Mouse (Mus musculus): Measurements from ENCODE around the gene Rnf149. TPM values are rescaled to one million over a fixed set of nuclear protein-coding genes. Genes with fewer than 3 reads are reported as not detected.
A peak's percentile ranks its signal among the peaks of the same experiment; 100 is the strongest.

Rnf149 gene
- total and polyA plus RNA-seq, 3 experiments = 30.0 to 42.5 (median 39.1) TPM

DNA sequence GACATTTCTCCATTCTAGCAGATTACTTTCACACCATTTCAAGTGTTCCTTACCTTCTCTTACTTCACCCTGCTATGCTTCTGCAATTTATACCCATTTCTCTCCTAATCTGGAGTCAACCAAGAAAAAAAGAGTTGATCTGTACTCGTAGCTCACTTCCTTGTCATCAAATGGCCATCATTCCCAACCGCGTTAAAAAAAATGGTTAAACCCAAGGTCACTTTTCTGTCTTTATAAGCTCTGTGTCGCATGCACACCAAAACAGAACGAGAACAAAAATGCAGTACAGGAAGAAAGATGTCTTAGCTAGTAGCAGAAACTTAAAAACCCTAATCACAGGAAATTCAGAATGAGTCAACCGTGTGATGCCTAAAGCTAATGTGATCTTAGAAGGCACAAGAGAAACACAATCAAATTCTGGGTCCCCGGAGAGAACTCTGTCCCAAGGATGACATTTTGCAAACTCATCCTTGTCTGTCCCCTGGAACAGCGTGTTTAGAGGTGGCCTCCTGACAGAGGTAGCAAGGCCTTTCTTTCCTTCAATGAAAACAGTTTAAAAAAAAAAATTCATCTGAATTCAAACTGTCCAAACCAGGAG lies 1.3 kb downstream of the Rnf149 start:
- no peak for DNase-seq

DNA sequence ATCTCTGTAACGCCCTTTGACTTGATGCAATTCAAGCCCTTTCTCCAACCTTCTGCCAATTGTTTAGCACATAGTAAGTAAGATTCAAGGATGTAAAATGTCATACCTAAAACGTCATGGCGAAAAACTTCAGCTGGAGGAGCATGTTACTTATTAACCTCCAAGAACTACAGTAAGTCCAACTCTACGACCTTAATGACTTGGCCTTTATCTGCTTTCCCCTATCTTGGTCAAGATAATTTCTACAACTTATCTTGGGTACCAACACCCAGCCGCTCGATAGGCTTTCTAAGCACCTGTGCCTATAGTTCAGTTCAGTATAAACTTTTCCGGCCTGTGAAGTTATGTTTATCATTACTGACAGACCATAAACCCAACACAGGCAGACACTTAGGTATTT lies 3.3 kb downstream of the Rnf149 start:
- DNase-seq = no peak

DNA sequence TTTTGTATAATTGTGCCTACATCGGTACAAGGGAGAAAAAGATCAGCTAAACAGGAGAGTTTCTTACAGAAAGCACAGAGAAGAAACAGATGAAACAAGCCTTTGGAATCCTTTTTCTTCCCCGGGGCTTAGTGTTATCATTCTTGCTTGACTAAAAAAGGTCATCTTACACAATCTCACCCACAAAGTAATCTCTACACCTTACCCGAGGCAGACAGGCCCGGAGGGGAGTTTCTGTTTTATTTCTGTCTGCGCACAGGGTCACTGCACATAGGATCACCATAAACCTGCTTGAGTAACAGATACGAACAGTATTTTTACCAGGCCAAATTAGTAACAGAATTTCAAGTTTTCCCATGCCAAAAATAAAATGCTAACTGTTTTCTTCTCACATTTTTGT lies 5.6 kb downstream of the Rnf149 start:
- no peak for DNase-seq

DNA sequence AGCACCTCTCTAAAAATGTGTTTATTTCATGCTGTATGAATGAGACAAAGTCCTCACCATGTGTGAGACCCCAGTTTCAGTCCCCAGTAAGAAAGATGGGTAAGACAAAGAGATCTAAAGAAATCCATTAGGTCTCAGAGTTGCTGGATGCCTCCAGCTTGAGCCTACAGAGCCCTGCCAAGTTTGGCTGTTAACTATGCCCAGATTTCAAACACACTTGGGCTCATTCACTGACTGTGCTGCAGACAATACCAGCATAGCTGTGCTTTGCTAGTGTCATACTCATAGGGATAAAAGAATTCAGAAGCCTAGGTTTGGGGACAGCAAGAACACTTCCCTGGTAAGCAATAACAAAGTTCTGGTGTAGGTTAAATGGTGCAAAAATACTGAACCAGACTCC lies 9.1 kb downstream of the Rnf149 start:
- DNase-seq = no peak

DNA sequence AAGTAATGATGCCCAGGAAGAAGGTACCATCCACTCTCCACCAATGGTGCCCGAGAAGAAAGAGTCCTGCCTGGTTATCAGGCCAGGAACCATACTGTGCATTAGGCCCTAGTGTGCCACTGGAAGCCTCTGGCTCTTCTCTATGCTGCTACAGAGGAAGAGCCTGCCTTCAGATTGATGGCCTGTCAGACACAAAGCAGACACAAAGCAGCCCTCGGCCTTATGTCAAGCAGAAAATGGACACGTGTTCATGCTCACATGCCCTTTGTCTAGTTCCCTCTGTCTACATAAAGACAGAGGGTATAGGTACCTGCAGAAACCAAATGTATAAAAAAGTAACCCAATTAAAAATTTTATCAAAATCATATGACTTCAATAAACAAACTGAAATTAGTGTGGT lies 12.6 kb downstream of the Rnf149 start:
- DNase-seq = no peak

DNA sequence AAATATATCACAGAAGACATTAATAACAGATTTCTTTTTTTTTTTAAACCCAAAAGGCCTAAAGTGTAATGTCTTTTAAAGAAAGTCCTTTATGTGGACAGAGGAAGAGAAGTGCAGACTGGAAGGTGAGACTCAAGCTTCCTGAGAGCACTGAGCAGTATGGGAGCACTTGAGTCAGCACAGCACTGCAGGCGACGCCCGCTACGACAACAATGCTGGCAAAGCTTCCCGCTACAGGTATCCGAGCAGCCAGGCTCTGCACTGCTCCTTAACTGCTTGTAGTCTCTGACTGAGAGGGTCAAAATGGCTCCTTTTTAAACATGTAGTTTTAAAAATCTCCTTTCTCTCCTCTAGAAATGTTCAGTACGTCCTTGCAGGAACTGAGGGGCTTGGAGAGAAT lies 14.0 kb downstream of the Rnf149 start:
- DNase-seq = no peak

GRCm38 (mm10) chr1:39561920-39562319 lies 15.3 kb downstream of the Rnf149 start:
- DNase-seq = no peak

DNA sequence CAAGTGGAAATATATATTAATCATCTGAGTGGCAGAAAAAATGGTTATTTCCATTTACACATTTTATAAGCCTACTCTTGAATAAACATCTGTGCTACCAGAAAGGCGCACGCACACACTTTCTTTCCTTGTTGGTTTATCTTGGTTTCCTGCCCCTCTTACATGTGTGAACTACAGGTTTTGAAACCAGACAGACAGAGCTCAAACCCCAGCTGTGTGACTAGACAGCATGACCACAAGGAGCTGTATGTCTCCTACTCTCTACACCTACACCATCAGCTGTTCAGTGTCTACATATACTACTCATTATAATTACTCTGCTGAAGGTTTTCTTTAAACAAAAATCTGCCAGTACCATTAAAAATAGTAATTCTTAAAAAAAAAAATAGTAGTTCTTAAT lies 18.2 kb downstream of the Rnf149 start:
- no peak for DNase-seq

- no peak for DNase-seq
Observed at GRCm38 (mm10) chr1:39555556-39556415, 21.4 kb downstream of the Rnf149 start.

DNA sequence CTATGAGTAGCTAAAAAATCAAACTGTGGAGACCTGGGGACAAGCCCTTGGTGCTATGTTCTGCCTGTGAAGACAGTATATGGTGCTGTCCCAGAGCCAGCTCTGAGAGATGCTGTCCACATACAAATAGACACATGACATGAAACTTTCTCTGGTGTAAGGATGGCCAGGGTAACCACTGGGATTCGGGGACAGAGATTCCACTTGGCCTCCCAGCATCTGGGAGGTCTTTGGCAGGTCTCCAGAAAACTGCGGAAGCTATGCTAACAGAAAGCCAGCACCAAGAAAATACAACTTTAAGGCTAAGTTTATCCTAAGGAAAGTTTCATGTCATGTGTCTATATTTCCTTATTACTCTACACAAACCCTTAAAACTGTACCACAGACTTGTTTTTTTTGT lies 27.4 kb downstream of the Rnf149 start:
- DNase-seq = no peak

GRCm38 (mm10) chr1:39547238-39547637 lies 30.0 kb downstream of the Rnf149 start:
- DNase-seq = no peak

DNA sequence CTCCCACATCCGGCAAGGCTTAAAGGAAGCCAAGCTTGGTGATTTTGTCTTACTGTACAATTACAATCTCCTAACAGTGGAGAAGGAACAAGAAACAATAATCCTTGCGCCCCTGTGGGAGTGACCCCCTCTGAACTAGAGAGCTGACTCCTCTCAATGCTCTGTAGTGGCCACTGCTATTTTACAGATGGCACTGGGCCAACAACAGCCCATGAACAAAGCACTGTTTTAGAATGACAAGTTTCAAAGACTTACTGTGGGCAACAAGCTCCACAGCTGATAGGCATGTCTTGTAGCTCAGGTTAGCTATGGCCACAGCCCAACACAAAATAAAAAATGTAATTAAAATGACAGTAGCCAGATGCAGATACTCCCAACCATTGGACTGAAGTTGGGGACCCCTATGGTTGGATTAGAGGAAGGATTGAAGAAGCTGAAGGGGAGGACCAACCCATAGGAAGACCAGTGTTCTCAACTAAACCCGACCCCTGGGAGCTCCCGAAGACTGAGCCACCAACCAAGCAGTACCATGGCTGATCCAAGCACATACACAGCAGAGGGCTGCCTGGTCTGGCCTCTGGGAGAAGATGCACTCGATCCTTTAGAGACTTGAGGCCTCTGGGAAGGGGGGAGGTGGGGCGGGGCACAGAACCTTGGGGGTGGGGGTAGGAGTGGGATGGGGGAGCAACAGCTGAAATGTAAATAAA lies 30.9 kb downstream of the Rnf149 start:
- DNase-seq = no peak

GRCm38 (mm10) chr1:39545589-39545988 lies 31.6 kb downstream of the Rnf149 start:
- DNase-seq = no peak

DNA sequence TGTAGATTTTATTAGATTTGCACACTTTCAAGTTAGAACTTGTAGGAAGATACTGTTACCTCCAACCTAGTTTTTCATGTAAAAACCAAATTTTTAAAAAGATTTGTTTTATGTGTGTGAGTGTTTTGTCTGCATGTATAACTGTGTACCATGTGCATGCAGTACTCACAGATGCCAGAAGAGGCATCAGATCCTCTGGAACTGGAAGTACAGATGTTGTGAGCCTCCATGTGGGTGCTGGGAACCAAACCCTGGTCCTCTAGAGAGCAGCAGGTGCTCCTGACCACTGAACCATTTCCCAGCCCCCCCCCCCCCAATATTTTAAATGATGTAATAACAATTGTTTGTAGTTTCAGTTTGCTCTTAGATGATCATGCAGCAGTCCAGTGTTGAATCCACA lies 36.6 kb downstream of the Rnf149 start:
- DNase-seq = no peak

- DNase-seq = peak; percentile 39
Observed at GRCm38 (mm10) chr1:39537631-39538380, 39.4 kb downstream of the Rnf149 start.

GRCm38 (mm10) chr1:39536701-39537100 lies 40.5 kb downstream of the Rnf149 start:
- no peak for DNase-seq

DNA sequence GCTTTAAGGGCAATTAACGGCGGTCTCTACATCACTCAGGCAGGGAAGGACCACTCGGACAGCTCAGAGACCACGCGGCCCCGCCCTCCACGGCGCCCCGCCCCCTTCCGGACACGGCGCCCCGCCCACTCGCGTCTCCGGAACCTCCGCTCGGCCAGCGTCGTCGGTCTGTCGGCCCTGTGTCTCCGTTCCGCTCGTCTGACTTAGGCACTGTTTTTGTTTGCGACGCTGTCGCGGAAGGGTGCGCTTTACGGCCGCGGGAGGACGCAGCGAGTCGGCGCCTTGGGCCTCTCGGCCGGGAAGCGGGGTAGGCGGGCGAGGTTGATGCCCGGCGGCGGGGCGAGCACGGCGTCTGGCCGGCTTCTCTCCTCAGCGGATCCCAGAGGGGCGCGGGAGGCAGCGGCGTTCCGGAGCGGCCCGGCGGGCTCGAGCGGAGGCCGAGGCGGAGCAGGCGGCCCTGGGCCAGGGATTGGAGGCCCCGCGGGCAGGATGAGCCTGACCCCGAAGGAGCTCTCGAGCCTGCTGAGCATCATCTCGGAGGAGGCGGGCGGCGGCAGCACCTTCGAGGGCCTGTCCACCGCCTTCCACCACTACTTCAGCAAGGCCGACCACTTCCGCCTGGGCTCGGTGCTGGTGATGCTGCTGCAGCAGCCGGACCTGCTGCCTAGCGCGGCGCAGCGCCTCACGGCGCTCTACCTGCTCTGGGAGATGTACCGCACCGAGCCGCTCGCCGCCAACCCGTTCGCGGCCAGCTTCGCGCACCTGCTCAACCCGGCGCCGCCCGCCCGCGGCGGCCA lies 41.5 kb downstream of the Rnf149 start:
- DNase-seq = peak; percentile 99

DNA sequence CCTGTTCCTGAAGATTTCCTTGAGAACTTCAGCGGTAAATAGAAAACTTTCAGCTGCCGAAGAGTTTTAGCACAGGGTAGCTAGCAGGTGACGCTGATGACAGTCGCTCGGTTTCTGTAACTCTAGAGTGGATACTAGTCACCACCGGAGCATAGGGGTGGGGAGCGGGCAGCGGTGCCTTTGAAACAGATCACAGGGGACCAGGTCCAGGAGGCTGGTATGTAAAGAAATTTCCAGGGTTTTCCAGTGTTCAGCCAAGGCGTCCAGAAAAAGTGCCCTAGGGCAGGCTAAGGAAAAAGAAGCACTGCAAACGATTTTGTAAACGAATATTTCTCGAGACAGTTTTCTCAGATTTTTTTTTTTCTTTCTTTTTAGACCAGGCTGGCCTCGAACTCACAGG lies 42.4 kb downstream of the Rnf149 start, which contains the start of gene Cnot11:
Gene Cnot11, plus strand, starts transcription at position 162 of the 400 bp plus-strand sequence.
- DNase-seq = no peak

DNA sequence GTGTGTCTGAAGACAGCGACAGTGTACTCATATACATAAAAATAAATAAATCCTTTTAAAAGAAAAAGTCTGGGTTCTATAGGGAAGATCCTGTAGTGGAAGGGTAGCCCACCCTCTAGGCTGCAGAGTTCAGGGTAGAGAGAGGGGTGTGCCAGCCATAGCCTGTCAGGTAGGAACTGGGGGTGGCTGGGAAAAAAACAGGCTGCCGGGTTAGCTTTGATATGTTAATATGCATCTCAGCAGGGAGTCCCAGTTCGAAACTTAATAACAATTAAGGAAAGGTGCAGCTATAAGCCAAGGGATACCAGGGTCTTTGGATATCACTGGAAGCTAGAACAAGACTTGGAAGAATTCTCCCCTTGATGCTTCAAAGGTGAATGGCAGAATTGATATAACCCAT lies 43.3 kb downstream of the Rnf149 start:
- DNase-seq = no peak

GRCm38 (mm10) chr1:39531036-39531435 lies 46.2 kb downstream of the Rnf149 start:
- DNase-seq = no peak

- peak; percentile 67 for DNase-seq
Observed at GRCm38 (mm10) chr1:39530258-39530943, 46.8 kb downstream of the Rnf149 start.

Data from adrenal gland, adult 2 months (tissue).